Mouse (Mus musculus): ENCODE measurements at regions not wholly inside any gene's neighbourhood (a gene's known extent, or its start where the extent isn't known, plus 50 kb on each side); places are given as distances from the start of the nearest gene placed in this dataset.

DNA sequence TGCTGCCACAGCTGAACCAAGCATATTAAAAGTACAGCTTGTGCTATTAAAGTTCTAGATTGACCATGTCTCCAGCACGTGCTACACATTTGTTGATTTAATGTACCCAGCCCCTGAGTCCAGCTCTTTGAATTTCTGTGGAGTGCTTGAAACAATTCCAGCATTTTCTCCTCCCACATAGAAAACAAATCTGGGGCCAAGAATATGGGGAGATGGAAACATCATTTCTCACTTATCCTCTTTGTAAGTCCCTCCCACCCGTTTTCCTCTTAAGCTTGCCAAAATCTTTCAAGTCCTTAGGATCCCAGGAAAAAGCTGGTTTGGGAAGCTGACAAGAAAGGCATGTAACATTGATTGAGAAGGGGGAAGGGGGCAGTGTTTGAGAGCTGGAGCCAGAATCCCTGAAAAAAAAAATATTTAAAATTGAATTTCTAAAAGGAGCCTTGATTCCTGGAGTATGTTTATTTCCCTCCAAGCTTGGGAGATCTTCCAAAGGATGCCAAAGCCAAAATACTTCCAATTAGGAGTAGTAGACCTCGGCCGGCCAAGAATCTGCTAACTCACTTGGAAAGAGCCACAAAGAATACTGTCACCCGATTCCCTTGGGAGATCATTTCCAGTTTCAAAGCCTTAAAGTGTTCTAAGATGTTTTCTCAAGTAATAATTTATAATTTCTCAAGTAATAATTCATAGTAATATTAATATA, 78.4 kb upstream of the Agr3 start:
- no peak overlapping the region for H3K9ac ChIP-seq (ENCODE audit: insufficient read depth, low read depth)
- no peaks in the 10 kb centered on the region for H3K9me3 ChIP-seq (replicated peaks; ENCODE audit: low read length)
- no peak overlapping the region for H3K4me3 ChIP-seq (replicated peaks in 1 of 3; ENCODE audit: low read depth in 2 of 3, low read length in 2 of 3, poor library complexity in 1 of 3)
- H3K27me3 ChIP-seq (replicated peaks): no peaks in the 10 kb centered on the region
- no peak overlapping the region for H3K27ac ChIP-seq (ENCODE audit: insufficient read depth, low read depth)
- no peaks in the 10 kb centered on the region for H3K79me2 ChIP-seq (replicated peaks; ENCODE audit: control insufficient read depth, extremely low read depth, insufficient read depth, poor library complexity, severe bottlenecking)
- no peaks in the 10 kb centered on the region for H3K36me3 ChIP-seq (replicated peaks in 1 of 2; ENCODE audit: control insufficient read depth in 1 of 2, insufficient read depth in 1 of 2, low read length in 1 of 2)
- TF ChIP-seq TBP (conservative IDR thresholded peaks at IDR 0.05; ENCODE audit: low read depth, low read length): no peak
- TF ChIP-seq POLR2AphosphoS2 (IDR thresholded peaks at IDR 0.05; ENCODE audit: low read depth, low read length): no peak
- TF ChIP-seq RCOR1 (conservative IDR thresholded peaks at IDR 0.05; ENCODE audit: low read depth, low read length): no peak
- no peak for TF ChIP-seq ZC3H11A (IDR thresholded peaks at IDR 0.05; ENCODE audit: low read depth, low read length)
- TF ChIP-seq ZMIZ1 (IDR thresholded peaks at IDR 0.05; ENCODE audit: low read depth, low read length): no peak
- no peak for TF ChIP-seq PAX5 (IDR thresholded peaks at IDR 0.05; ENCODE audit: low read length)
- no peak for TF ChIP-seq ZKSCAN1 (IDR thresholded peaks at IDR 0.05; ENCODE audit: borderline replicate concordance, low read depth, low read length)
- TF ChIP-seq KAT2A (IDR thresholded peaks at IDR 0.05; ENCODE audit: insufficient replicate concordance, low read length): no peak
- no peaks in the 10 kb centered on the region for H3K4me1 ChIP-seq (ENCODE audit: control insufficient read depth in 1 of 2, insufficient read depth in 2 of 2)
- dilution Hi-C loops (cut with MboI; ENCODE audit: extremely low pct_ligation_motif_present, extremely low pct_unique_long_range_greater_than_20kb, low sequenced_read_pairs): no loop called here
- in situ Hi-C loops (cut with MboI; ENCODE audit: low pct_ligation_motif_present, low pct_unique_long_range_greater_than_20kb, low sequenced_read_pairs): no loop called here
- no peak for DNase-seq (ENCODE audit: extremely low read depth)
- H3K4me2 ChIP-seq (ENCODE audit: insufficient read depth, low read depth, poor library complexity, severe bottlenecking): no peak overlapping the region

DNA sequence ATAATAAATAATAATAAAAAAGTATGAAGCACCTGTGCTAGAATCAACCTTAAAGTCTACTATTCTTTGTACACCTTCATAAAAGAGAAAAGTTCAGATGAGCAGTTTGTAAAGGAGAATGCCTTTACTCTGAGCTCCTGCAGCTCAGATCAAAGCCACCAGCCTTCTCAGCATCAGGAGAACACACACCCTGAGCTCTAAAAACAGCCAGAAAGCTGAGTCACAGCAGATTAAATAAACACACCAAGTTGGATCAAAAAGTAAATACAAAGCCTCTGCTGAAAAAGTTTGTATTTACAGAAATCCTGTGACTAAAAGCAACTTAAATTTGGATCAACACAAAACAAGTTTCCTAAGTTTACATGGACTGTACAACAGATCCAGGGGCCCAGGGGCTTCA, 88.5 kb upstream of the Agr3 start:
- no peak overlapping the region for H3K4me3 ChIP-seq (replicated peaks in 1 of 3; ENCODE audit: low read depth in 2 of 3, low read length in 2 of 3, poor library complexity in 1 of 3)
- H3K79me2 ChIP-seq (replicated peaks; ENCODE audit: control insufficient read depth, extremely low read depth, insufficient read depth, poor library complexity, severe bottlenecking): no peaks in the 10 kb centered on the region
- H3K36me3 ChIP-seq (replicated peaks in 1 of 2; ENCODE audit: control insufficient read depth in 1 of 2, insufficient read depth in 1 of 2, low read length in 1 of 2): no peaks in the 10 kb centered on the region
- peaks cover 3 to 18% of the 10 kb centered on the region in 2 experiments; a peak in 3 of 4 replicates for H3K4me1 ChIP-seq (ENCODE audit: control insufficient read depth in 1 of 2, insufficient read depth in 2 of 2)
- H3K9me3 ChIP-seq (replicated peaks; ENCODE audit: low read length): no peaks in the 10 kb centered on the region
- H3K27me3 ChIP-seq (replicated peaks): no peaks in the 10 kb centered on the region
- no peak overlapping the region for H3K27ac ChIP-seq (ENCODE audit: insufficient read depth, low read depth)
- H3K9ac ChIP-seq (ENCODE audit: insufficient read depth, low read depth): no peak overlapping the region
- H3K4me2 ChIP-seq (ENCODE audit: insufficient read depth, low read depth, poor library complexity, severe bottlenecking): no peak overlapping the region
- TF ChIP-seq POLR2A (IDR thresholded peaks at IDR 0.05; ENCODE audit: low read depth, low read length) (no peak), TBP (conservative IDR thresholded peaks at IDR 0.05; ENCODE audit: low read depth, low read length) (no peak), HCFC1 (IDR thresholded peaks at IDR 0.05; ENCODE audit: low read depth, low read length) (no peak), USF2 (conservative IDR thresholded peaks at IDR 0.05; ENCODE audit: low read depth, low read length) (no peak), CHD2 (IDR thresholded peaks at IDR 0.05; ENCODE audit: low read length) (no peak), PAX5 (IDR thresholded peaks at IDR 0.05; ENCODE audit: low read length) (no peak), ETS1 (conservative IDR thresholded peaks at IDR 0.05; ENCODE audit: low read depth, low read length) (no peak), EP300 (IDR thresholded peaks at IDR 0.05; ENCODE audit: low read length) (no peak), BHLHE40 (IDR thresholded peaks at IDR 0.05; ENCODE audit: low read depth, low read length) (no peak), RCOR1 (conservative IDR thresholded peaks at IDR 0.05; ENCODE audit: low read depth, low read length) (no peak), USF1 (IDR thresholded peaks at IDR 0.05; ENCODE audit: low read depth, low read length) (no peak), GABPA (IDR thresholded peaks at IDR 0.05; ENCODE audit: insufficient replicate concordance, low read depth, low read length) (no peak)
- in situ Hi-C loops (cut with MboI; ENCODE audit: low pct_ligation_motif_present, low pct_unique_long_range_greater_than_20kb, low sequenced_read_pairs): loop anchor here (10.0 kb wide), 1 partner anchor 302 kb away; the partner anchor contains the start of gene Ahr
- dilution Hi-C loops (cut with MboI; ENCODE audit: extremely low pct_ligation_motif_present, extremely low pct_unique_long_range_greater_than_20kb, low sequenced_read_pairs): no loop called here
- DNase-seq (ENCODE audit: extremely low read depth): no peak

All from CH12.LX (cell line).